Comparison of ENCODE assay signal across 20 mouse cellular contexts in genomic region chr3:114212255-114212654, GRCm38 (mm10).
DNase-seq lines count a peak whose midpoint lies in the region; ATAC-seq and TF ChIP-seq lines count a peak whose summit lies in the region.
"Had no signal": no experiment of that assay in that cellular context is flagged by ENCODE, and none has a peak within 500 bp of the region (broad histone marks: within the 10 kb centered on the region; RNA-seq: fewer than 3 reads in every experiment).

No protein-coding gene starts in this region.

- H3K27me3 ChIP-seq in forebrain, embryonic 13.5 days: no peaks in the 10 kb centered on the region
- no peaks in the 10 kb centered on the region for H3K27me3 ChIP-seq in forebrain, embryonic 11.5 days (ENCODE audit: control insufficient read depth, insufficient read depth, low read length)
- no peaks in the 10 kb centered on the region for H3K27me3 ChIP-seq in forebrain, embryonic 15.5 days
- H3K27me3 ChIP-seq in forebrain, embryonic 12.5 days: no peaks in the 10 kb centered on the region
- H3K27me3 ChIP-seq in forebrain, postnatal 0 days (ENCODE audit: insufficient read depth, low read length): no peaks in the 10 kb centered on the region
- H3K27me3 ChIP-seq: CH12.LX; embryonic facial prominence, embryonic 12.5 days had no signal

- no peak overlapping the region for H3K4me3 ChIP-seq in forebrain, embryonic 13.5 days
- H3K4me3 ChIP-seq in forebrain, embryonic 11.5 days (ENCODE audit: low read depth, low read length): no peak overlapping the region
- H3K4me3 ChIP-seq in forebrain, embryonic 15.5 days: no peak overlapping the region
- no peak overlapping the region for H3K4me3 ChIP-seq in forebrain, embryonic 12.5 days (replicated peaks)
- no peak overlapping the region for H3K4me3 ChIP-seq in forebrain, postnatal 0 days (ENCODE audit: low read depth, low read length)
- H3K4me3 ChIP-seq: embryonic facial prominence, embryonic 10.5 days; embryonic facial prominence, embryonic 12.5 days had no signal

- H3K9me3 ChIP-seq in forebrain, embryonic 13.5 days (replicated peaks): no peaks in the 10 kb centered on the region
- H3K9me3 ChIP-seq in forebrain, embryonic 11.5 days (ENCODE audit: control insufficient read depth, low read length): no peaks in the 10 kb centered on the region
- H3K9me3 ChIP-seq in forebrain, embryonic 15.5 days: no peaks in the 10 kb centered on the region
- no peaks in the 10 kb centered on the region for H3K9me3 ChIP-seq in forebrain, embryonic 12.5 days
- no peaks in the 10 kb centered on the region for H3K9me3 ChIP-seq in forebrain, postnatal 0 days (ENCODE audit: low read length)
- H3K9me3 ChIP-seq: embryonic facial prominence, embryonic 10.5 days; embryonic facial prominence, embryonic 12.5 days had no signal

- no peak for DNase-seq in forebrain, embryonic 11.5 days (ENCODE audit: low spot score)
- no peak for DNase-seq in forebrain, postnatal 0 days
- DNase-seq in Muller cell, postnatal 12 days (ENCODE audit: inconsistent ontology term): no peak
- DNase-seq: adrenal gland, adult 2 months; adrenal gland, postnatal 10 days; adrenal gland, postnatal 25 days; B cell, adult 2 months; cerebellum, adult 11-12 months; cerebellum, adult 2 months; cerebellum, adult 9-10 months; cerebellum, postnatal 10 days; cerebellum, postnatal 25 days had no signal

- 0 out of 2 replicates have a peak, but pooled peaks cover 4% of the 10 kb centered on the region for H3K36me3 ChIP-seq in forebrain, embryonic 13.5 days (ENCODE audit: poor library complexity, severe bottlenecking)
- no peaks in the 10 kb centered on the region for H3K36me3 ChIP-seq in forebrain, embryonic 11.5 days (ENCODE audit: control insufficient read depth, insufficient read depth, low read length)
- H3K36me3 ChIP-seq in forebrain, embryonic 15.5 days: no peaks in the 10 kb centered on the region
- no peaks in the 10 kb centered on the region; the same call in 1 of the 2 replicates for H3K36me3 ChIP-seq in forebrain, embryonic 12.5 days (replicated peaks)
- no peaks in the 10 kb centered on the region for H3K36me3 ChIP-seq in forebrain, postnatal 0 days (ENCODE audit: insufficient read depth)
- H3K36me3 ChIP-seq: G1E had no signal

- ATAC-seq in forebrain, embryonic 13.5 days: peak; percentile 77
- ATAC-seq in forebrain, embryonic 11.5 days (replicated peaks; ENCODE audit: low FRiP score): no peak
- ATAC-seq in forebrain, embryonic 15.5 days (replicated peaks): peak; percentile 67; the same call in 1 of the 2 replicates
- ATAC-seq in forebrain, embryonic 12.5 days (ENCODE audit: low FRiP score): no peak
- peak; percentile 20; the same call in 1 of the 2 replicates for ATAC-seq in forebrain, postnatal 0 days
- ATAC-seq: CD4-positive, CD25-positive, alpha-beta regulatory T cell, adult 4 months had no signal

- 88% methylated on average over 4 of the region's 4 CpGs for WGBS in forebrain, embryonic 13.5 days
- WGBS in forebrain, embryonic 11.5 days: 86% methylated on average over 4 of the region's 4 CpGs
- 83% methylated on average over 4 of the region's 4 CpGs for WGBS in forebrain, embryonic 15.5 days
- 84% methylated on average over 4 of the region's 4 CpGs for WGBS in forebrain, embryonic 12.5 days
- WGBS in forebrain, postnatal 0 days: 75% methylated on average over 4 of the region's 4 CpGs

- H3K27ac ChIP-seq in forebrain, embryonic 13.5 days: no peak overlapping the region
- no peak overlapping the region for H3K27ac ChIP-seq in forebrain, embryonic 11.5 days (ENCODE audit: low read depth, low read length)
- no peak overlapping the region for H3K27ac ChIP-seq in forebrain, embryonic 15.5 days (replicated peaks)
- no peak overlapping the region for H3K27ac ChIP-seq in forebrain, embryonic 12.5 days
- no peak overlapping the region for H3K27ac ChIP-seq in forebrain, postnatal 0 days (ENCODE audit: low read depth, low read length)
- H3K27ac ChIP-seq: embryonic facial prominence, embryonic 10.5 days; embryonic facial prominence, embryonic 12.5 days had no signal

- TF ChIP-seq CTCF in forebrain, postnatal 0 days (IDR thresholded peaks at IDR 0.05; ENCODE audit: low read depth): no peak

- no peak overlapping the region for H3K9ac ChIP-seq in forebrain, embryonic 13.5 days
- no peak overlapping the region for H3K9ac ChIP-seq in forebrain, embryonic 11.5 days (ENCODE audit: low read length)
- no peak overlapping the region for H3K9ac ChIP-seq in forebrain, embryonic 15.5 days (replicated peaks)
- H3K9ac ChIP-seq in forebrain, embryonic 12.5 days: no peak overlapping the region
- H3K9ac ChIP-seq in forebrain, postnatal 0 days: no peak overlapping the region
- H3K9ac ChIP-seq: embryonic facial prominence, embryonic 12.5 days had no signal

- no peak overlapping the region for H3K4me2 ChIP-seq in forebrain, embryonic 13.5 days
- H3K4me2 ChIP-seq in forebrain, embryonic 11.5 days (ENCODE audit: low read depth, low read length, severe bottlenecking): no peak overlapping the region
- no peak overlapping the region for H3K4me2 ChIP-seq in forebrain, embryonic 15.5 days (replicated peaks)
- no peak overlapping the region for H3K4me2 ChIP-seq in forebrain, embryonic 12.5 days
- H3K4me2 ChIP-seq in forebrain, postnatal 0 days (ENCODE audit: low read depth): no peak overlapping the region
- H3K4me2 ChIP-seq: embryonic facial prominence, embryonic 12.5 days had no signal

- H3K4me1 ChIP-seq in forebrain, embryonic 13.5 days: no peaks in the 10 kb centered on the region
- no peaks in the 10 kb centered on the region for H3K4me1 ChIP-seq in forebrain, embryonic 11.5 days (replicated peaks; ENCODE audit: control insufficient read depth, insufficient read depth, low read length)
- no peaks in the 10 kb centered on the region for H3K4me1 ChIP-seq in forebrain, embryonic 15.5 days
- H3K4me1 ChIP-seq in forebrain, embryonic 12.5 days: no peaks in the 10 kb centered on the region
- H3K4me1 ChIP-seq in forebrain, postnatal 0 days (ENCODE audit: insufficient read depth): no peaks in the 10 kb centered on the region
- H3K4me1 ChIP-seq: embryonic facial prominence, embryonic 10.5 days; embryonic facial prominence, embryonic 12.5 days had no signal

Comparison
In these comparisons a context has a peak if more than half of its experiments do, and no peak if none do; other contexts are left out.
1. ATAC-seq: peak in forebrain, embryonic 13.5 days (single experiment), forebrain, embryonic 15.5 days (single experiment) and forebrain, postnatal 0 days (single experiment); none in forebrain, embryonic 11.5 days (single experiment) and forebrain, embryonic 12.5 days (single experiment).